Mouse (Mus musculus): Measurements from ENCODE around the gene Mgst3.

The Mgst3 gene

DNA sequence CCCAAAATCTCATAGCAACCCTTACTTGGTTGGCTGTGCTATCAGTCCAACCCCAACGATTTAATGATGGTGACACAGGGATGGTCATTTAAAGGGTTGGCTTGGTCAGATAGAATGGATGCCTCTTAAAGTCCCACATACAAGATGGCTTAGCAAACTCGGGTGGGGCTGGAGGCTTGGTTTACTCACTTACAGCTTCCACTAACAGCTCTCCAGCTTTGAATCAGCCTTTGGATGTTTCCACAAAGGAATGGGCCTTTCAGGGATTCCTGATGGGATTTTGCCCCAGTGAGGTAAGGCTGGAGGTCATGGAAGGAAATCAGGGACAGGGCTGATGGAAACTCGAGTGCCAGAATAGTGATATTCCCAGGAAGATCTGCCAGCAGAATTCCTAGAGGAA is 5.8 kb downstream of the Mgst3 start:
- no peak for DNase-seq (ENCODE audit: extremely low spot score)

DNA sequence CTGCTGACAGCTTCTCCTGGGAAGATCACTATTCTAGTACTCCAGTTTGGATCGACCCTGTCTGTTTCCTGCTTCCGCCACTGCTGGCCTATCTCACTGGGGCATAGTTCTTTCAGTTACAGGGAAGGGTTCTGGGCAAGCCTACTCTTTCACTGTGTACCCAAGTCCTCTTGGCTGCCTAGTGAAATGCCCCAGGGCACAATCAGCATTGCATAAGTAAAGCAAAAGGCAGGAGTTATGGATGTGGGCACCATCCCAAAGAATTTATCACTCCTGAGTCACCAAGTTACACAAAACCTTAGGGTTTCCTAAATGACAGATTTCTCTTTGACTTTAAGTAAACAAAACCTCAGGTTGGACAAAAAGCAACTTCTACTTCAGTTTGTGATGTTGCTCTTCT is 6.3 kb downstream of the Mgst3 start:
- no peak for DNase-seq (ENCODE audit: extremely low spot score)

GRCm38 (mm10) chr1:167386466-167386865 is 7.2 kb downstream of the Mgst3 start:
- no peak for DNase-seq (ENCODE audit: extremely low spot score)

- no peak for DNase-seq (ENCODE audit: extremely low spot score)
Observed at GRCm38 (mm10) chr1:167385636-167386035, 8.0 kb downstream of the Mgst3 start.

- DNase-seq (ENCODE audit: extremely low spot score) = no peak
Observed at GRCm38 (mm10) chr1:167385211-167385610, 8.4 kb downstream of the Mgst3 start.

- no peak for DNase-seq (ENCODE audit: extremely low spot score)
Observed at GRCm38 (mm10) chr1:167384156-167384555, 9.5 kb downstream of the Mgst3 start.

- no peak for DNase-seq (ENCODE audit: extremely low spot score)
Observed at GRCm38 (mm10) chr1:167383178-167383577, 10.5 kb downstream of the Mgst3 start.

DNA sequence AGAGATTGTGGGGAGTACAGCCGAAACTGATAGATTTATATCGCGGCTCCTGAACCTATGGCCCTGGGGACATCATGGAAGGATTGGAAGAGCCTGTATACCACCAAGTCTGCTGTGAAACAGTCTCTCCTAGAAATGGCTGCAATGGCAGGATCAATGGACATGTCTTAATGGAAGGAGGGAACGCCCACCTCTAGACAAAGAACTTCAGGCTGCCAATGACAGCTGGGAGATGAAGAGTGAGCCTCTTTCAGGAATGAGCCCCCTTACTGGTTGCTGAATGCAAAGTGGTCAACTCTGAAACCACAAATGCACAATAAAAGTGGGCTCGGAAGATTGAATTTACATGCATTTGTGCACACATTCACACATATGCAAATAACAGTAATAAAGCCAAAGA is 10.9 kb downstream of the Mgst3 start:
- DNase-seq (ENCODE audit: extremely low spot score) = no peak

- DNase-seq (ENCODE audit: extremely low spot score) = no peak
Observed at GRCm38 (mm10) chr1:167382316-167382715, 11.3 kb downstream of the Mgst3 start.

DNA sequence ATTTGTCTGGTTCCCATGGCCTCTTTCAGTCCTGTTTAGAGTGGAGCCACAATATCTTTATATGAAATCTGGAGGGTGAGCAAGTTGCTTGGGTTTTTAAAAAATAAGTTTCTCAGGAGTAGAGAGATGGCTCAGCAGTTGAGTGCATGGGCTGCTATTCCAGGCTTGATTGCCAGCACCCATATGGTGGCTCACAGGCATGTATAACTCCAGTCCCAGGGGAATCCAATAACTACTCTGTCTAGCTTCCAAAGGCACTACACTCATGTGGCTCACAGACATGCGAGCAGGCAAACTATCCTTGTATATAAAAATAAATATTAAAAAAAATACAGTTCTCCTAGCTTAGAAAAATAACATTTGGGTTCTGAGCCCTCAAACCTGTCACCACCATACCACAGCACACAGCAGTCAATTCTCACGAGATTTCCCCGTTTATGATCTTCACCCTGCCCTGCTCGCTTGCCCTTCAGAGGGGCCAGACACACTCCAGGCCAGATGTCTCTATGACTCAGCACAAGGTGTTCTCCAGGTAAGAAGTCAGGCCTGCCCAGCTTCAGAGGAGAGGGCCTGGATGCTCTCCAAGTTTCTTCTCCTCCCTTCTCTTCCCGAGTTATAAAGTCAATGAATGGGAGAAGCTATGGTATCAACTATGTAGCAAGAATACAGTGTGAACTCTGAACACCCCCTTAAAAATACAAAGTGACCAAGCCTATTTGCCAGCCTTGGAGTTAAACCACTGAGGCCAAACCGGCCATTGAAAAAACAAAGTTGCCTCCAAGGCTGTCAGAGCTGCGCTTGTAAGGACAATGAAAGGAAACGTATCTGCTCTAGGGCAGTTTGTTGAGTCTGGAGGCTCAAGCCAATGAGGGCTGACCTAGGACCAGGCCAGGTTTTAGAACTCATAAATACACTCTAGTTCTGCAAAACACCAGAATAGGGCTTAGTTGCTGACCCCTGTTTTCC is 12.3 kb downstream of the Mgst3 start:
- no peak for DNase-seq (ENCODE audit: extremely low spot score)

DNA sequence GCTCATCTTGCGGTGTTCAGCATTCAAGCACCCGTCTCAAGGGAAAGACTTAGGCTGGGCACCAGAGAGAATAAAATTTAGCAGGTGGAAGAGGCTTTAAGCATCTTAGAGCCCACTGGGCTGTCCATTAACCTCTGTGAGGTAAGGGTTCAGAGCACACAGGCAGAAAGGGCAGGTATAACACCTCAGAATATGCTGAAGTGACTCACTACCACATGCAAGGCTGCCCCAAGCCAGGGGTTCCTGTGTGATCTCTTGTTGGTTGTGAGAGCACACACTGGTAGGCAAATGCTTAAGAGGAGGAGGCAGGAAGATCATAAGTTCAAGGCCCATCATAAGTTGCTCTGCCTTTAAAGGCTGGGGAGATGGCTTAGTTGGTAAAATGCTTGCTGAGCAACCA is 13.4 kb downstream of the Mgst3 start:
- DNase-seq (ENCODE audit: extremely low spot score) = no peak

- DNase-seq (ENCODE audit: extremely low spot score) = no peak
Observed at GRCm38 (mm10) chr1:167379751-167380150, 13.9 kb downstream of the Mgst3 start.

GRCm38 (mm10) chr1:167378019-167378418 is 15.6 kb downstream of the Mgst3 start:
- no peak for DNase-seq (ENCODE audit: extremely low spot score)

GRCm38 (mm10) chr1:167374942-167375341 is 18.7 kb downstream of the Mgst3 start:
- no peak for DNase-seq (ENCODE audit: extremely low spot score)

- DNase-seq (ENCODE audit: extremely low spot score) = peak; percentile 76
Observed at GRCm38 (mm10) chr1:167374003-167374784, 19.4 kb downstream of the Mgst3 start.

GRCm38 (mm10) chr1:167372739-167373138 is 20.9 kb downstream of the Mgst3 start:
- DNase-seq (ENCODE audit: extremely low spot score) = no peak

- DNase-seq (ENCODE audit: extremely low spot score) = peak; percentile 82
Observed at GRCm38 (mm10) chr1:167369905-167370304, 23.7 kb downstream of the Mgst3 start.

DNA sequence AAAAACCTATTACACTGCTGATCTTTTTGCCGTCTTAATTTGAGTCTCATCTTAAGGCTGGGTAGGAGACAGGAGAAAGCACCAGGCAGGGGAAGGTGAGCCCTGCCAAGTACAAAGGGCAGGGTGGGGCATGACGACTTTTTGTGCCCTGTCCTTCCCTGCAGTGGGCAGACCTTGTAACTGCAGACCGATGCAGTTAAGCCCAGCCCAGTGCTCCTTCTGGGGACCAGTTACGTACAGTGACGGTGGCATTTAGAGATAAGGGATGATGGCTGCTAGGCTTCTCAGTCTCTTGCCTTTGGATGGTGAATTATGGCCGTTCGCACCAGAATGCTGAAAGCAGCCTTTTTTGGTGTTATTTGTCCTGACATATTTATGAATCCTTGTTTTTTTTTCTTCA is 25.1 kb downstream of the Mgst3 start:
- DNase-seq (ENCODE audit: extremely low spot score) = no peak

DNA sequence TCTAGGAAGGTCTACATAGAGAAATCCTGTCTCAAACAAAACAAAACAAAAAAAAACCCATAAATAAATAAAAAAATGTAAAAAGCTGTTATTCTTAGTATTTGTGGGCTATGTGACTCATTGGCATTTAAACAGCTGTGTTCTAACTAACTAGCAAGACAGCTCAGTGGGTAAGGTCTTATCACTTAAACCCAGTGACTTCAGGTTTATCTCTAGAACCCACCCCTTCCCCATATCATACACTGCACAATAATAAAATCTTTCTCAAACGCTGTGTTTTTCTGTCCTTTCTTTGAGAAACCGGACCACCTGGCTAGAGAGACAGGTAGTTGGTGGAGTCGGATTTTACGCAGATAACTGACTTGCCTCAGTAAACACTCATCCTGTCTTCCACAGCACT is 25.6 kb downstream of the Mgst3 start:
- no peak for DNase-seq (ENCODE audit: extremely low spot score)

DNA sequence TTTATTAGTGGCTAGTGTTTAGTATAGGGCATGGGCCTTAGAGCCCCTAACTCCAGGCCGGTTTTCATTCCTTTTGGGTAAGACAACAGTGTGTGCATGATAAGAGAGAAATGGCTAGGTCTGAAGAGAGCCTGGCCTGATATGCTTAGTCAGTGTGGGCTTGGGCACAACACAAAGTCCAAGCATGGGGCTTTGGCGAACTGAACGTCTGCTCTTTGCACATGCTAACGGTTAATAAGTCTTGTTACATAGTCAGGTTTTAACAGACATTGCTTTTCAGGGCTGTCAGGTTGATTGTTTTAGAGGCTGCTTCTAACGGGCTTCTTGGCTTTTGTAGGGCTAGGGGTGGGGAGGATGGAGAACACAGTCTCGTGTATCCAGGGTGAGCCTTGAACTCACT is 27.0 kb downstream of the Mgst3 start:
- DNase-seq (ENCODE audit: extremely low spot score) = no peak

- DNase-seq (ENCODE audit: extremely low spot score) = no peak
Observed at GRCm38 (mm10) chr1:167365808-167366207, 27.8 kb downstream of the Mgst3 start.

DNA sequence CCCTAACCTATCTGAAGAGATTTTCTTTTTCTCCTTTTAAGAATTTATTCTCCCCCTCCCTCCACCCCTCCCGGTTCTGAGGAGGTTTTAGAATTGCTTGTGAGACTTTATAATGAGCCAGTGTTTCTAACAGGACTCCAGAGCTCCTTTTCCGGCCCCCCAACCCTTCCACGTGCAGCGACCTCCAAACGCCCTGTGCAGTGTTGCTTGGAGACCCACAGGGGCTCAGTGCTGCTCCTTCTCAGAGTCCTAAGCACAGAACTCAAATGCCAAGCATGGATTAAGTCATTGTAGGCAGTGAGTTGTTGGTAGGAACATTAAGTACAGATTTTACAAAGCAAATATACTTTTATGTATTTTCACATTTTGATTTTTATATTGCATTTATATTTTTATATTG is 30.3 kb downstream of the Mgst3 start:
- no peak for DNase-seq (ENCODE audit: extremely low spot score)

DNA sequence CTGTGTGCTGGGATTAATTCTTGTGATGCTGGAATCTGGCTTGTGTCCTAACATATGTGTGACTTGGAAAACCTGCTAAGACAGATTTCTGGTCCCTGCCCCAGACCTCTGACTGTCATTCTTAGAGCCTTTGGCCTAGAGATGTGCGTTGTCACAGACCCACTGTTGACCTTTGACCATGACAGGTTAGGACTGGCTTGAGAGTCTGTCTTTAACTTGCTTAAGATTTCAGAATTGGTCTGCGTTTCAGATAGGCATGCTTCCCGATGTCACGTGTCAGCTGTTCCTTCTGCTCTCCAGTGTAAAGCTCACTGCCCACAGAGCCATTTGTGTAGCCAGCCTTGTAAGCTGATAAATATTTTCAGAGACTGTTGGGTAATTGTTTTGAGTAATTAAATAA is 30.8 kb downstream of the Mgst3 start:
- no peak for DNase-seq (ENCODE audit: extremely low spot score)

Data from embryo, embryonic 9.5 days (tissue).